Mouse (Mus musculus) heart, postnatal 25 days (tissue): ENCODE measurements around the gene Wfs1. TPM values are rescaled to one million over a fixed set of nuclear protein-coding genes. Genes with fewer than 3 reads are reported as not detected.
"Not testable (repeated sequence)": the region's sequence is repeated elsewhere in the genome, so short reads cannot be mapped to it uniquely, and the experiment has no call there.

Source experiments
- DNase-seq: peaks from one replicate; pipeline ENCODE4 v3.0.0; 2022; ENCODE audit warnings: low spot score
- intact Hi-C: fragments of 180-260 bp; cut with DNase I; formaldehyde crosslinking; loops from one replicate; pipeline ENCODE4 v1.15.1; 2025
- total RNA-seq, 2 experiments: library from RNA; stranded (reverse); gene quantifications; 2 replicates each; pipeline ENCODE4 v1.2.3; 2021

Wfs1 gene
- total RNA-seq = 100 to 1,000 TPM in 1 of 2 experiments, 10 to 100 TPM in 1; 79.0 to 107 TPM

DNA sequence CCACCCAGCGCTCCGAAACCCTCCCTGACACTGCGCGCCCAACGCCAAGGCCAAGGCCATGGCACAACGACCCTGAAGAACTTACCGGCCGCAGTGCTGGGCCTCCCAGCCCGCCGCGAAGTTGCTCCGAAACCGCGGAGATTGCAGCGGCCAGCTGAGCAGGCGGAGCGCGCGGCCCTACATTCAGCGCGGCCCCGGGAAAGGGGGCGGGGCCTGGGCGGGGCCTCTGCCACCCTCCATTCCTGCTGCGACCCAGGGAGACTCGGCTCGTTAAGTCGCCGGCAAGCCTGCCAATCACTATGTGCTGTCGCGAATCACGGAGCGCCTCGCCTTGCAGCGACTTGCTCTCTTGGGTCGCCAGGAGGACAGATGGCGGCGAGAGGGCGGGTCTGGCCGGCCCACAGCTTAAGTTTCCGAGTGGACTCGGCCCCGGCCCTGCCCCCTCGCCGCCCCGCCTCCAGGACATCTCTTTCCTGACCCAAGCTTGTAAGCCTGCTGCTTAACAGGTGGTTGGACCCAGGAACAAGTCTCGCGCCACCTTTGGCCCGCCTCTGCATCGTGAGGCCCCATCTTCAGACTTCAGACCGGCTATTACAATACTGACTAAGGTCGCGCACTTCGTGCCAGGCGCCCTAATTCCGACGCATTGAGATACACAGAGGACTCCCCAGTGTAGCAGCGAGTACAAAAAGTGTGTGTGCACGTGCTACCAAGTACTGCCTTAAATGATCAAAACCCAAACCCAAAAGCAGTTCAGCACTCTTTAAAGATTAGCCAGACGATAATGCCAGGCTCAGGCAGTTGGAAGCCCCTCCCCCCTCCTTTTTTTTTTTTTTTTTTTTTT is at the start of gene Wfs1:
Gene Wfs1 (minus strand): TSS at position 425 of the 844 bp plus-strand sequence.
- peak; percentile 97 for DNase-seq
- intact Hi-C loops = no loop called here

DNA sequence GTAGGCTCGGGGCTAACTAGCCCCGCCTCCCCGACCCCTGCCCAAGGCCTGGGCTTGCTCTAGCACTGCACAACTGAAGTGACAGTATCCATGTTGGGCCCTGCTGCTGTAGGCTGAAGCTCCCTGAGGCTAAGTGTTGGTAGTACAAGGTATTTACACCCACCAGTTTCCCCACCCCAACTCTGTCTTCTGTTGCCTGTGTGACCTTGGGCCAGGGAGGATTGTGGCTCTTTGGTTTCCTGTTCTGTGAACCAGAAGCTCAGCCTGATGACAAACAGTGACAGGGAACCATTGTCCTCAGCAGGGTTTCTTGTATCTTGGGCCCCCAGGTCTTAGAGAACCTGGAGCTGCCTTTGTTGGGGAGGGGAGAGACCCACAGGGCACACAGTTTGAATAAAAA is 47.9 kb upstream of the Wfs1 start:
- no peak for DNase-seq
- intact Hi-C loops = no loop called here

DNA sequence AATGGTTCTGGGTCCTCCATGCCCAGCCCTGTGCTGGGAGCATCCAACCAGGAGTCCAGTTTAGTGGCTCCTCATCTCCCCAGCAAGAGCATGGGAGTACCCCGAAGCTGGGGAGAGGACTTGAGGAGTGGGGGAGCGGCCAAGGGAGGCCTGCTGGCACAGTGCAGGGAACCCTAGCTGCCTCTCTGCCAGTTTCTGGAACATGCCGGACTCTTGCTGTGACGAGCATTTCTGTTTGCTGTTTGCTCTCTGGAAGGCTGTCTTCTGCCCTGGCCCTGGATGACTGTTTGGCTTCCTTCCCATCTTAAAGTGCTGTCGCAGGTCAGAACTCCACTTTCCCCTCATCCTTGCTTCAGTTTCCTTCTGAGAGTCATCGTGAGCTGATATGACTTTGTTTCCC is 46.9 kb upstream of the Wfs1 start:
- intact Hi-C loops = no loop called here
- no peak for DNase-seq

DNA sequence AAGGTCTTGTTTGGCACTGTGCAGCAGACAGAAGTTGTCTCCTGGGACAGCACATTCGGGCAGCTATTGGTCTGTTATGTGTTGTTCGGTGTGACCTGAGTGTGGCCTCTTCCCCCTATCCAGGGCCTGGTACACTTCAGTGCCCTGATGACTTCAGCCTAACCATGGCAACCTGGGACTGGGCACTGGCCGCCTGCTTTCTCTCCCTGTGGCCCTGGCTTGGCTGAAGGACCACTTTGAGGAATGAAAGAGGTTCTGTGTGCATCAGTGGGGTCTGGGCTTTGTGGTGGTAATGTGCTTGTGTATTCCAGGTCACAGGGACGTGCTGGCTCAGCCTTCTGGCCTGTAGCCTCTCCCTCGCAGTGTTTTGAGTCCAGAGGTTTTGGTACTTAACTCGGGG is 46.2 kb upstream of the Wfs1 start:
- intact Hi-C loops = no loop called here
- DNase-seq = no peak

DNA sequence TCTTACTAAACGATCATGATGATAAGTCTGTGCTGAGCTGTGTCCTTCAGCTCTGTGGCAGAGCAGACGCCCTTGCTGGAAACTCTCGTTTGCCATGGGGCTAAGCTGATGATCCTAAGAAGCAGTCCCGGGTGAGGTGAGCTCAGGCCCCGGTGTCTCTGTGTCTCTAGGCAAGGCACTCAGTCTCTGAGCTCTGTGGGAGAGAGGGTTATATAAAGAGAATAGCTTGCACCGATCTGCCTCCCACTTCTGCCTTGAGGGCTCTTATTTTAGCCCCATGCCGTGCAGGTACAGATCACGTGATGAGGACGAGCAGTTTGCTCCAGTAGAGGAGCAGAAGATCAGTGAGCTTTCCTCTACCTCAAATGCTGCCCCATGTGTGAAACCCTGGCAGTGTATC is 41.7 kb upstream of the Wfs1 start:
- DNase-seq = no peak
- intact Hi-C loops = no loop called here

DNA sequence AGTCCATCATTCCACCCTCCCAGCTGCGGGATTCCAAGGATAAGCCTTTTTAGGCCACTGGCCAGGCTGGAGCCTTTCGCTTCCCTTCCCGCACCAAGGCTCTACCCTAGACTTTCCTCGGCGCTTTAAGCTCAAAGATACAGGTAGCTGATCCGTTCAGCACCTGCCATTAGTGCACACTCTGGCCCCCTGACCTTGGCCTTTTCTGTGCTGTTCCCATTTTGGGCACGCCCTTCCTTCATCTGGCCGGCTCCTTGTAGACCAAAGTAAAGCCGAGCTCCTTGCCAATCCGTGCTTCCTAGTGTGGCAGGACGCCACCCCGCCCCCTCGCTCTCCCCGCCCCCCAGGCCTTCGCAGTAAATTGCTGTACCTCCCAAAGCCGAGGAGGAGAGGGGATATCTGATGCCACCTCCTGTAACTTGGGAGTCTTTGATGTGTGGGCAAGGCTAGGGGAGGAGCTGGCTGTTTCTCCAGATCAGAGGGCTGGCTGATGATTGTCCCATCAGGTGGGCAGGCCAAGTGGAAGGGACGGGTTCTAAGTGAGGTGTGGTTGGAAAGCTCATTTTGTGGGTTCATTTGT is 40.4 kb upstream of the Wfs1 start:
- intact Hi-C loops = no loop called here
- DNase-seq = no peak

DNA sequence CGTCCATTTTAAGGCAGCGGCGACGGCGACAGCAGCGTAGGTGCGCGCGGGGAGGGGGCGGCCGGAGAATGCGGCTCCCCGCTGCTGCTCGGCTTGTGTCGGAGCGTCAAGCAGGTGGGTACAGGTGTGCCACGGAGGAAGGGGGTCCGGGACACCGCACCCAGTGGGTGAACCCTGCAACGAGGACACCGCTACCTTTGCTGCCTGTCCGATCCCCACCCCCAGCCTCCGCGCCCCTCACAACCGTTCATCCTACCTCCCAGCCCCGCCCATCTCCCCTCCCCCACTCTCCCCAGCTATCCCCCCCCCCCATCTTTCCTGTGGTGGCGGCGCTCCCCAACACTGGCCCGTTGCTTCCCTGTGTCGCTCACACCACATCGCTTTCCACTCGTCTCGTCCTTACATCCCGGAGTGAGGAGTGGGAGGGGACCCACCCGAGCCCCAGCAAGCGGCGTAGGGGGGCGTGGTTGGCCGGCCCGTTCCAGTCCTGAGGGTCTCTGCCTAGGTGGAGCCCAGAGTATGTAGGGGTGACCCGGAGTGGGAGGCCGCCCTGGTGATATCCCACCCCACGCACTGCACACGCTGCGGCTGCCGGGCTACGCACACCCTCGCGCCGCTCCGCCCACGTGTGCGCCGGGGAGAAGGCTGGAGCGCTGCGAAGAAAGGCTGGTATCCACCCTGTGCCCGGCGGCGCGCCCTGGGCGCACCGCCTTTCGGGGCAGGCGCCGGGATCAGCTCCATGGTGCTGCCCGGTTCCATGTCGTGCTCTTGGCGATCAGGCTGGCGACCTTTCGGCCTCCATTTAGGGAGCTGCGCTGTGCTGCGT is 39.7 kb upstream of the Wfs1 start:
- intact Hi-C loops = no loop called here
- DNase-seq = no peak

DNA sequence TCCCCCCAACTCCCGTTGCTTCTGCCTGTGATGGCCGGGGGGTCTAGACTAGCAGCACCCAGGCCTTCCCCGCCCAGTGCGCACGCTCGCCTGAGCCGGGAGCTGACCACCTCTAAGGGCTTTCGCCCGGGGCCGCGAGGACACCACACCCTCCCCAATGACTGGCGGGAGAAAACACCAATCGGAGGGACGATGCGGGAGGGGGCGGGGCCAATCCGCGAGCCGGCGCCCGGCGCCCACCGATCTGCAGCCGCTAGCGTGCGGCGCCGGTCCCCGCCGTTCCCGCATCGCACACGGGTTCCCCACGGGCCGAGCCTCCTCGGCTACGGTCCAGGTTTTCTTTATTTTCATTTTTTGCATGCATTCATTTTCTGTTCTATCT is 39.1 kb upstream of the Wfs1 start:
- DNase-seq = peak; percentile 19
- intact Hi-C loops = no loop called here

DNA sequence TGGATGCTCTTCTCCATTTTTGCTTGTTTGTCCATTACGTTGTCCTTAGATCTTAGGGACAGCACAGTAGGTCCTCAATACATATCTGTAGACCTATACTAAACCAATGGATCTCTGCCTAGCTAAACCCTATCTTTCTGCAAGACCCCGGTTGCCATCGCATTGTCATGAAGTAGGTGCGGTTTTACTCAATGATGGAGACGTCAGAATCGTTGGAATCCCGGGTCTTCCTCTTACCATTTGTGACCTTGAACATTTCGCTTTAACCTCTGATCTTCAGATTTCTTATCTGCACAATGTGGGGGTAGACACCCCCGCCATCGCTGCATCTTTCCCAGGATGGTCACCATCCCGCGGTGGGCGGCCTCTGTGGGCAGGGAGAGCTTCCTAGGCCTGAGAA is 38.7 kb upstream of the Wfs1 start:
- intact Hi-C loops = no loop called here
- DNase-seq = no peak

DNA sequence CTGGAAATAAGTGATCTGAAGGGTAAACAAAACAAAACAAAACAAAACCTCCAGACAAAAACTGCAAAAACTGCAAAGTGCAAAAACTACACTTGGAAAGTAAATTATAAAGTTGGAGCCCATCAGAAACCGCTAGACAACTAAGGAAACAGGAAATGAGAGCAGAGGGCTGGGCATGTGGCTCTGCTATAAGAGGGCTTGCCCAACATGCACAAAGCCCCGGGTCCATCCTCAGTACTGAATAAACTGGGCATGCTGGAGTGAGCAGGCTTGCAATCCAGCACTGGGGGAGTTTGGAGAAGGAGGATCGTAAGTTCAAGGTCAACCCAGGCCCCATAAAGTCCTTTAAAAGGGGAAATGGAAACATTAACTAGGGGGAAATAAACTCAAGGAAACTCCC is 28.2 kb upstream of the Wfs1 start:
- no peak for DNase-seq
- intact Hi-C loops = no loop called here

DNA sequence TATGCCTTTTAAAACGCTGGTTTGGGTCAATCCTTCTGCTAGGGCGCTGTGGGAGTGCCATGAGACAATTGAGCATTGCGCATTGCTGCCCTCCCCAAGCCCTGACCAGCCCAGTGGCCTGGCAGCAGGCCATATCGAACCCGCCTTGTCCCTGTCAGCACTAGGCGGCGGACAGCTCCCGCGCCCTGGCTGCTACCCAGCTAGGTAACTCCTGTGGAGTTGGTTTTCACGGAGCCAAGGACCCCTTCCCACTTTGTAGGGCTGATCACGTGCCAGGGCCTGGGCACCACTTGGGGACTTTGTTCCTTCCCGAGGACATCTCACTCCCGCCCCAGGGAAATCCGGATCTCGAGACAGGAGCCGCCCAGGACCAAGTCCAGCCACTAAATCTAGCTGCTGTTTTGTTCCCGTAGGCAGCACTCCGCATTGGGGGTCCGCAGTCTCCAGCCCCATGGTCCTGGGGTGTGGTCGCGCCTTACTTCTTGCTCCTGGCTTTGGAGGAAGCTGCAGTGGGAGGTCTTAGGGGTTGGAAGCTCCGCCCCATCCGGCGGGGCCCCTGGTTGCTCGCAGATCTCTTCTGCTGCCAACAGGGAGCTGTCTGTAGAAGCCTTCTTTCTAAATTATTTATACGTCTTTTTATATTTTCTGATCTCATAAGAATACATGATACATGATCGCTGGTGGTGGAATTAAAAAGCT is 26.8 kb upstream of the Wfs1 start:
- intact Hi-C loops = no loop called here
- no peak for DNase-seq

DNA sequence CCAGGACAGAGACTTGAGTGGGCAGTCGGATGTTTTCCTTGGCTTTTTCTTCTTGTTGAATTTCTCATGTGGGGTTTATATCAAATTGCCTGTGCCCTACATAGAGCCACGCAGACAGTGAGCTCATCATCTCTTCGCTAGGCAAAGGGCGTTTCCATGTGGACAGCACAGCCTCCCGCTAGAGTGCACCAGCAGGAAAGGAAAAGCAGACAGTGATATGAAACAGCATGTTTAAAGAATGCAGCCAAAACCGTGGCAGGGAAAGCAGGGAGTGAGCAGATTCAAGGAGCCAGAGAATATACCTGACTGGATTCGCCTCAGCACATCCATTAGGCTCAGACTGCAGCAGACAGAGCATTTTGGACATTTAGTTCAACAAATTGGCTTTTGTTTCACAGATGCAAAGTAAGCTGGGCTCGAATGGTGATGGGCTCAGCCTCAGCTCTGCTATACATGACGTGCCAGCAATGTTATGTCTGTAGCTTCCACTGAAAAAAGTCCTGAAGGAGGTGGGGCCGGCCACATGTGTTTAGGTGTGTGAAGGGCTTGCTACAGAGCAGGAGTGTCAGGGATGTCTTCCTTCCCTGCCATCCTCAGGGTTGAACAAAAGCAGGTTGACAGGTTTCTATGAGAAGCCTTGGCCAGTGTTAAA is 21.8 kb upstream of the Wfs1 start:
- intact Hi-C loops = no loop called here
- DNase-seq = no peak

DNA sequence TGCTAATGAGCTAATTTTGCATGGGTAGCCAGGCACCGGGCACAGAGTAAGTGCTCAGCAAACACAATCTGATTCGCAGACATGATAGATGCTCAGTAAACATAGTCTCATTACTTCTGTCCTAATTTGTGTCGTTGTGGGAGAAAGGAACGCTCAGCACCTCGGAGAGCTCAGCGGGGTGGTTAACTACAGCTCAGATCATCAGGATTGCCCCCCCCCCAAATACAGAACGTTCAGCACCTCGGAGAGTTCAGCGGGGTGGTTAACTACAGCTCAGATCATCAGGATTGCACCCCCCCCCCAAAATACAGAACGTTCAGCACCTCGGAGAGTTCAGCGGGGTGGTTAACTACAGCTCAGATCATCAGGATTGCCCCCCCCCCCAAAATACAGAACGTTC is 20.8 kb upstream of the Wfs1 start:
- intact Hi-C loops = not testable (repeated sequence)

DNA sequence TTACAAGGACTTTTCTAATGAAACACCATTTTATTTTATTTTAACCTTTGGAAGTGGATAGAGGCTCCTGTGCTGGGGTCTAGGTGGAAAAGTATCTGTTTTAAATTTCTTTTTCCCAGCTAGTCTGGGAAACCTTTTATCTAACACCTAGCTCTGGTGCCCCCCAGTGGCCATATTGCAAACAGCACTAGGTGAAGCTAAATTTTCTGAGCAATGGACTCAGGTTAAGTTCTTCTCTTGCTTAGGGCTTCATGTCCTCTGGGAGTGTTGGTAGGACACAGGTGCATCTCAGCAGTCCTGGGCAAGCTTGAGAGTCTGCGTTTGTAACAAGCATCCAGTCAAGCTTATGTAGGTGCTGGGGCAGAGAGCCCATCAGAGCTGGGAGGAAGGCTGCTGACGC is 13.0 kb upstream of the Wfs1 start:
- intact Hi-C loops = loop anchor here (2.0 to 5.0 kb wide), 2 partner anchors 43 to 165 kb away; no protein-coding TSS in a partner anchor
- DNase-seq = no peak

More for the DNA sequence above, 20.8 kb upstream of the Wfs1 start:
- not testable (repeated sequence) for DNase-seq

DNA sequence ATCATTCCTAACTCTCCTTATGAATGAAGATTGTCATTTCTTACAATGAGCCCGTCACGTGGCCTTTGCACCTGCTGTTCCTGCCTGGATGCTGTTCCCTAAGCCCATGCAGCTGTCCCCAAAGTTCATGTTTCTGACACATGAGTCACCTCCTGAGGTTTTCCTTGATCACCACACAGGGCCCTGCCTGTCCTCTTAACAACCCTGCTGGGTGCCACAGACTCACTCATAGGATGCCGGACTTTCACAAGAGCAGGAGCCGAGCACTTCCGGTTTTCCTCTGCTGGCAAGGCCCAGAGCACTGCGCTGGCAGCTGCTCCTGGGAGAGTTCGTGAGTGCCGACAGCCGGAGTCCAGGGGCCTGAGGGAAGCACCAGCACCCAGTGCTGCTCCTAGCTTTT is 12.0 kb upstream of the Wfs1 start:
- intact Hi-C loops = loop anchor here (1.0 to 5.0 kb wide), 2 partner anchors 52 to 164 kb away; no protein-coding TSS in a partner anchor
- DNase-seq = no peak

DNA sequence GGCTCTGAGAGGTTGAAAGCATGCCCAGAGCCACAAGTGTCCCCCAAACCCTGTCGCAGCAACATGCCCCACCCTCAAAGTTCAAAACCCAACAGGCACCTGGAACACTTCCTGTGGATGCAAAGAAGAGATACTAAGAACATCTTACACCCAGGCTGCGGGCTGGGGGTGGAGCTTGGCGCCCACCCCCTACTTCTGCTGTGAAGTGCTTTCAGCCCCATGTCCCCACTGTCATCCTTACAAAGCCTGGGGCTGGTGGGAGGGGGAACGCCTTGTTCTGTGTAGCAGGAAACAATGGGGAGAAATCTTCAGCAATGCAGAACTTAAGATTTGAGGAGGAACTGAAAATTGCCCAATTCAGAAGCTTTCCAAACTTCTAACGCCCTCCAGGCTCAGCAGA is 9.0 kb upstream of the Wfs1 start:
- intact Hi-C loops = no loop called here
- DNase-seq = no peak

DNA sequence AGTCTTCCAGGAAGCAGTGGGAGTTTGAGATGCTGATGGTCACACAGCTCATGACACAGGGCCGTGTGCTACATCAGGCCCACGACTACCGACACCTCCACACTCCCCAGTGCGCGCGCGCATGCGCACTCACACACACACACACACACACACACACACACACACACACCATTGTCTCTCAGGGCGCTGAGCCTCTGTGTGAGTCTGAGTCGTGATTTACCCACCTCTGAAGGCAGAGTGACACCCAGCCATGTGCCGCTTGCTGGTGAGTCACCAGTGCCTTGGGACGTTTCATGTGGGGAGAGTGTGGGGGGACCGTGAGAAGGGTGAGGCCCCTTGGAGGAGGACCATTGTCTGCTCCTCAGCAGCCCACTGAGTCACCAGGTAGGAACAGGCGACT is 7.4 kb upstream of the Wfs1 start:
- DNase-seq = no peak
- intact Hi-C loops = no loop called here

DNA sequence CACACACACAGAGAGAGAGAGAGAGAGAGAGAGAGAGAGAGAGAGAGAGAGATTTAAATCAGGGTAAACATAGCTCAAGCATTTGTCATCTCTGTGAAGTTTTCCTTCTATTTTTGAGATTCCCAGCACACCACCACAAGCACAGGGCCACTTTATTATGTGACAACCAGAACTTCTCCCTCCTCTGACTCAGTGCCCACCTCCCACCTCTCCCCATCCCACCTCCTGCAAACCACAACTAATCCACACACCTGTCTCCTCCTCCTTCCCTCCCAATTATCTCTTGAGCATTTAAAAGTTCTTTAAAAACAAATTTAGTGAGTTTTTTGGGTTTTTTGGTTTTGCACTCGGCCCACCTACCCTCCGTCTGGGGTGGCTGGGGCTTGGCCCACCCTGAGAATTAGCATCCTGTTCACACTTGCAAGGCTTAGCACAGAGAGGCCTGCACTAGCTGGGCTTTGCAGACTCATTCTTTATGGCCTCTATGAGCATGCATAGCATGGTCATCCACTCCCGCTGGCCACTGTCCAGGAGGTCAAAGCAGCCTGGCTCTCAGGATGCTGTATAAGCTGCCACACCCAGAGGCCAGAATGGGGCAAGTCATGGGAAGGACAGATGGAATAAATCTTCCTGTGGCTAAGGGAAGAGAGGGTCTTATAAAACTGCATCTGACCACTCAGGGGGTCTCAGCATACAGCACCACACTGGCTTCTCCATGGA is 1.8 kb upstream of the Wfs1 start:
- intact Hi-C loops = no loop called here

DNA sequence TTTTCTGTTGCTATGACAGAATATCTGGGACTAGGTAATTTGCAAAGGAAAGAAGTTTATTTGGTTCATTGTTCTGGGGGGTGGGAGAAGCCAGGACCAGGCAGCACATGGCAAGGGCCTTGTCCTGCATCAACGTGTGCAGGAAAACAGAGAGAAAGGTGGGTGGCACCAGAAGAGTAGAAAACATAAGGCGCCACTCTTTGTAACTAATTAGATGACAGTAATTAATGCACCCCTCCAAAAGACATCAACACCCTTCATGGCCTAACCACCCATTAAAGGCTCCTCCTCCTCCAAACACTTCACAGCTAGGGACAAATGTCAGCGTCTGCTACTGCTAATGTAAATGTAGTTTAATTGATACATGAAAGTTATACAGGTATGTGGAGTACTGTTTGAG is 1.2 kb upstream of the Wfs1 start:
- DNase-seq = no peak
- intact Hi-C loops = no loop called here

More for the DNA sequence above, 1.8 kb upstream of the Wfs1 start:
- DNase-seq = no peak
